Mouse (Mus musculus): Measurements from ENCODE around the gene Gsg1l. TPM values are rescaled to one million over a fixed set of nuclear protein-coding genes. Genes with fewer than 3 reads are reported as not detected.

Gene Gsg1l
- polyA plus RNA-seq, 1 experiment from 2014 or later = 0.21 TPM

- Histone ChIP-seq H3K27me3 (replicated peaks; ENCODE audit: control insufficient read depth, insufficient read depth, low read length) (no peaks in the 10 kb centered on the region), H3K4me3 (ENCODE audit: low read depth, low read length) (no peak overlapping the region), H3K9me3 (ENCODE audit: control insufficient read depth, low read length) (no peaks in the 10 kb centered on the region), H3K27ac (ENCODE audit: low read depth, low read length) (no peak overlapping the region), H3K9ac (ENCODE audit: low read depth, low read length) (no peak overlapping the region), H3K36me3 (ENCODE audit: control insufficient read depth, insufficient read depth, low read length) (no peaks in the 10 kb centered on the region), H3K4me2 (no peak overlapping the region), H3K4me1 (replicated peaks; ENCODE audit: control insufficient read depth, insufficient read depth, low read length) (peaks cover 7% of the 10 kb centered on the region)
- WGBS = 83% methylated on average over 3 of the region's 3 CpGs
- no peak for ATAC-seq (replicated peaks; ENCODE audit: low FRiP score)
- DNase-seq (ENCODE audit: low spot score) = no peak
Observed at GRCm38 (mm10) chr7:126032365-126032755, 49.9 kb downstream of the Gsg1l start.

GRCm38 (mm10) chr7:126031598-126032364, 50.4 kb downstream of the Gsg1l start:
- no peak for ATAC-seq (replicated peaks; ENCODE audit: low FRiP score)
- 71% methylated on average over 10 of the region's 10 CpGs for WGBS

GRCm38 (mm10) chr7:126027410-126027809, 54.8 kb downstream of the Gsg1l start:
- DNase-seq (ENCODE audit: low spot score) (no peak), ATAC-seq (replicated peaks; ENCODE audit: low FRiP score) (no peak)
- no peaks in the 10 kb centered on the region for H3K4me1 ChIP-seq (replicated peaks; ENCODE audit: control insufficient read depth, insufficient read depth, low read length)
- H3K27me3 ChIP-seq (replicated peaks; ENCODE audit: control insufficient read depth, insufficient read depth, low read length) = no peaks in the 10 kb centered on the region
- H3K36me3 ChIP-seq (ENCODE audit: control insufficient read depth, insufficient read depth, low read length) = no peaks in the 10 kb centered on the region
- no peak overlapping the region for H3K4me3 ChIP-seq (ENCODE audit: low read depth, low read length)
- H3K9me3 ChIP-seq (ENCODE audit: control insufficient read depth, low read length) = no peaks in the 10 kb centered on the region
- no peak overlapping the region for H3K27ac ChIP-seq (ENCODE audit: low read depth, low read length)
- H3K9ac ChIP-seq (ENCODE audit: low read depth, low read length) = no peak overlapping the region
- no peak overlapping the region for H3K4me2 ChIP-seq
- 50% methylated on average over 1 of the region's 1 CpGs for WGBS

More at GRCm38 (mm10) chr7:126031598-126032364, 50.4 kb downstream of the Gsg1l start:
- Histone ChIP-seq H3K4me1 (replicated peaks; ENCODE audit: control insufficient read depth, insufficient read depth, low read length) (peaks cover 6% of the 10 kb centered on the region; the same call in 1 of the 2 replicates), H3K4me3 (ENCODE audit: low read depth, low read length) (no peak overlapping the region), H3K27me3 (replicated peaks; ENCODE audit: control insufficient read depth, insufficient read depth, low read length) (no peaks in the 10 kb centered on the region), H3K4me2 (no peak overlapping the region), H3K27ac (ENCODE audit: low read depth, low read length) (no peak overlapping the region), H3K36me3 (ENCODE audit: control insufficient read depth, insufficient read depth, low read length) (no peaks in the 10 kb centered on the region), H3K9ac (ENCODE audit: low read depth, low read length) (no peak overlapping the region), H3K9me3 (ENCODE audit: control insufficient read depth, low read length) (no peaks in the 10 kb centered on the region)
- no peak for DNase-seq (ENCODE audit: low spot score)

GRCm38 (mm10) chr7:126026600-126026999, 55.6 kb downstream of the Gsg1l start:
- ATAC-seq (replicated peaks; ENCODE audit: low FRiP score) = no peak; the same call in 1 of the 2 replicates
- no peak overlapping the region for H3K27ac ChIP-seq (ENCODE audit: low read depth, low read length)
- H3K9ac ChIP-seq (ENCODE audit: low read depth, low read length) = no peak overlapping the region
- H3K4me2 ChIP-seq = no peak overlapping the region
- H3K9me3 ChIP-seq (ENCODE audit: control insufficient read depth, low read length) = no peaks in the 10 kb centered on the region
- no peak for DNase-seq (ENCODE audit: low spot score)
- H3K4me3 ChIP-seq (ENCODE audit: low read depth, low read length) = no peak overlapping the region
- H3K4me1 ChIP-seq (replicated peaks; ENCODE audit: control insufficient read depth, insufficient read depth, low read length) = no peaks in the 10 kb centered on the region
- 58% methylated on average over 5 of the region's 5 CpGs for WGBS
- no peaks in the 10 kb centered on the region for H3K36me3 ChIP-seq (ENCODE audit: control insufficient read depth, insufficient read depth, low read length)
- H3K27me3 ChIP-seq (replicated peaks; ENCODE audit: control insufficient read depth, insufficient read depth, low read length) = no peaks in the 10 kb centered on the region

GRCm38 (mm10) chr7:126019966-126020365, 62.2 kb downstream of the Gsg1l start:
- DNase-seq (ENCODE audit: low spot score) (no peak), ATAC-seq (replicated peaks; ENCODE audit: low FRiP score) (no peak)
- Histone ChIP-seq H3K4me3 (ENCODE audit: low read depth, low read length) (no peak overlapping the region), H3K36me3 (ENCODE audit: control insufficient read depth, insufficient read depth, low read length) (no peaks in the 10 kb centered on the region), H3K27me3 (replicated peaks; ENCODE audit: control insufficient read depth, insufficient read depth, low read length) (no peaks in the 10 kb centered on the region), H3K4me1 (replicated peaks; ENCODE audit: control insufficient read depth, insufficient read depth, low read length) (0 out of 2 replicates have a peak, but pooled peaks cover 3% of the 10 kb centered on the region), H3K27ac (ENCODE audit: low read depth, low read length) (no peak overlapping the region), H3K9ac (ENCODE audit: low read depth, low read length) (no peak overlapping the region), H3K4me2 (no peak overlapping the region), H3K9me3 (ENCODE audit: control insufficient read depth, low read length) (no peaks in the 10 kb centered on the region)
- 53% methylated on average over 6 of the region's 6 CpGs for whole genome bisulfite sequencing

GRCm38 (mm10) chr7:126019321-126019720, 62.9 kb downstream of the Gsg1l start:
- WGBS = 70% methylated on average over 9 of the region's 9 CpGs
- H3K36me3 ChIP-seq (ENCODE audit: control insufficient read depth, insufficient read depth, low read length) = no peaks in the 10 kb centered on the region
- no peak for DNase-seq (ENCODE audit: low spot score)

GRCm38 (mm10) chr7:126017455-126017854, 64.8 kb downstream of the Gsg1l start:
- Histone ChIP-seq H3K9me3 (ENCODE audit: control insufficient read depth, low read length) (no peaks in the 10 kb centered on the region), H3K9ac (ENCODE audit: low read depth, low read length) (no peak overlapping the region), H3K27me3 (replicated peaks; ENCODE audit: control insufficient read depth, insufficient read depth, low read length) (no peaks in the 10 kb centered on the region), H3K36me3 (ENCODE audit: control insufficient read depth, insufficient read depth, low read length) (no peaks in the 10 kb centered on the region), H3K4me3 (ENCODE audit: low read depth, low read length) (no peak overlapping the region), H3K4me1 (replicated peaks; ENCODE audit: control insufficient read depth, insufficient read depth, low read length) (0 out of 2 replicates have a peak, but pooled peaks cover 3% of the 10 kb centered on the region), H3K4me2 (no peak overlapping the region), H3K27ac (ENCODE audit: low read depth, low read length) (no peak overlapping the region)
- DNase-seq (ENCODE audit: low spot score) (no peak), ATAC-seq (replicated peaks; ENCODE audit: low FRiP score) (no peak; the same call in 1 of the 2 replicates)
- 76% methylated on average over 4 of the region's 4 CpGs for WGBS

More at GRCm38 (mm10) chr7:126019321-126019720, 62.9 kb downstream of the Gsg1l start:
- no peak overlapping the region for H3K4me3 ChIP-seq (ENCODE audit: low read depth, low read length)
- ATAC-seq (replicated peaks; ENCODE audit: low FRiP score) = no peak
- no peak overlapping the region for H3K9ac ChIP-seq (ENCODE audit: low read depth, low read length)
- H3K4me2 ChIP-seq = no peak overlapping the region
- H3K9me3 ChIP-seq (ENCODE audit: control insufficient read depth, low read length) = no peaks in the 10 kb centered on the region
- no peak overlapping the region for H3K27ac ChIP-seq (ENCODE audit: low read depth, low read length)
- H3K27me3 ChIP-seq (replicated peaks; ENCODE audit: control insufficient read depth, insufficient read depth, low read length) = no peaks in the 10 kb centered on the region
- 0 out of 2 replicates have a peak, but pooled peaks cover 3% of the 10 kb centered on the region for H3K4me1 ChIP-seq (replicated peaks; ENCODE audit: control insufficient read depth, insufficient read depth, low read length)

GRCm38 (mm10) chr7:126012325-126013021, 69.7 kb downstream of the Gsg1l start:
- H3K27me3 ChIP-seq (replicated peaks; ENCODE audit: control insufficient read depth, insufficient read depth, low read length) = no peaks in the 10 kb centered on the region
- H3K4me2 ChIP-seq = no peak overlapping the region
- no peak overlapping the region for H3K4me3 ChIP-seq (ENCODE audit: low read depth, low read length)
- H3K9ac ChIP-seq (ENCODE audit: low read depth, low read length) = 0 out of 2 replicates have a peak overlapping the region, but pooled peaks have one; percentile 5
- 73% methylated on average over 11 of the region's 11 CpGs for WGBS
- H3K4me1 ChIP-seq (replicated peaks; ENCODE audit: control insufficient read depth, insufficient read depth, low read length) = 0 out of 2 replicates have a peak, but pooled peaks cover 3% of the 10 kb centered on the region
- no peaks in the 10 kb centered on the region for H3K9me3 ChIP-seq (ENCODE audit: control insufficient read depth, low read length)
- no peak for ATAC-seq (replicated peaks; ENCODE audit: low FRiP score)
- DNase-seq (ENCODE audit: low spot score) = no peak
- no peak overlapping the region for H3K27ac ChIP-seq (ENCODE audit: low read depth, low read length)
- no peaks in the 10 kb centered on the region for H3K36me3 ChIP-seq (ENCODE audit: control insufficient read depth, insufficient read depth, low read length)
